Mouse (Mus musculus) cerebellum, adult 2 months (tissue): ENCODE results near the gene Pias1.

ENCODE experiments used
- CTCF ChIP-seq: fragments of 200-500 bp; IDR thresholded peaks from 2 replicates; pipeline ENCODE4 v1.5.1; 2011; ENCODE audit warnings: low read depth, mild to moderate bottlenecking, control low read depth, low read length, moderate library complexity, borderline replicate concordance; ENCODE audit not compliant: insufficient read depth
- POLR2A ChIP-seq: fragments of 200-500 bp; IDR thresholded peaks from 2 replicates; pipeline ENCODE4 v1.6.1; 2011; ENCODE audit warnings: low read length, control low read depth, borderline replicate concordance; ENCODE audit not compliant: insufficient read depth

- TF ChIP-seq POLR2A (no peak), CTCF (no peak)
Measured at GRCm38 (mm10) chr9:62932575-62933339, 55.0 kb downstream of the Pias1 start.
